24 mouse cellular contexts compared by ENCODE assay signal in genomic region chr4:49163285-49163684, GRCm38 (mm10).
DNase-seq lines count a peak whose midpoint lies in the region; ATAC-seq and TF ChIP-seq lines count a peak whose summit lies in the region.
"Had no signal": no experiment of that assay in that cellular context is flagged by ENCODE, and none has a peak within 500 bp of the region (broad histone marks: within the 10 kb centered on the region; RNA-seq: fewer than 3 reads in every experiment).

No protein-coding gene starts in this region.

- no peak overlapping the region for H3K4me2 ChIP-seq in hindbrain, postnatal 0 days (ENCODE audit: low read depth, low read length)
- H3K4me2 ChIP-seq in hindbrain, embryonic 11.5 days (replicated peaks; ENCODE audit: low read depth, low read length): no peak overlapping the region
- H3K4me2 ChIP-seq: embryonic facial prominence, embryonic 12.5 days; forebrain, embryonic 13.5 days; forebrain, embryonic 15.5 days had no signal

- no peak for TF ChIP-seq CTCF in hindbrain, postnatal 0 days (IDR thresholded peaks at IDR 0.05; ENCODE audit: low read depth)

- WGBS in hindbrain, postnatal 0 days: 73% methylated on average over 3 of the region's 3 CpGs
- 74% methylated on average over 3 of the region's 3 CpGs for WGBS in hindbrain, embryonic 11.5 days
- 82% methylated on average over 3 of the region's 3 CpGs for WGBS in embryonic facial prominence, embryonic 10.5 days

- H3K9ac ChIP-seq in hindbrain, postnatal 0 days (replicated peaks; ENCODE audit: low read length): no peak overlapping the region
- H3K9ac ChIP-seq in hindbrain, embryonic 11.5 days (ENCODE audit: low read depth, low read length): no peak overlapping the region
- H3K9ac ChIP-seq: embryonic facial prominence, embryonic 12.5 days; forebrain, embryonic 13.5 days; forebrain, embryonic 15.5 days; forebrain, postnatal 0 days had no signal

- H3K4me3 ChIP-seq in hindbrain, postnatal 0 days (ENCODE audit: low read length): no peak overlapping the region
- no peak overlapping the region for H3K4me3 ChIP-seq in hindbrain, embryonic 11.5 days (ENCODE audit: low read depth, low read length)
- H3K4me3 ChIP-seq in embryonic facial prominence, embryonic 10.5 days: no peak overlapping the region
- H3K4me3 ChIP-seq: embryonic facial prominence, embryonic 12.5 days; forebrain, embryonic 13.5 days; forebrain, embryonic 15.5 days had no signal

- H3K36me3 ChIP-seq in hindbrain, postnatal 0 days (ENCODE audit: insufficient read depth, low read length): no peaks in the 10 kb centered on the region
- no peaks in the 10 kb centered on the region for H3K36me3 ChIP-seq in hindbrain, embryonic 11.5 days (ENCODE audit: control insufficient read depth, insufficient read depth, low read length)
- no peaks in the 10 kb centered on the region for H3K36me3 ChIP-seq in splenic B cell, adult 2 months (ENCODE audit: control insufficient read depth, insufficient read depth, low read length, poor library complexity, severe bottlenecking)
- H3K36me3 ChIP-seq in embryonic facial prominence, embryonic 10.5 days (replicated peaks): no peaks in the 10 kb centered on the region
- H3K36me3 ChIP-seq: embryonic facial prominence, embryonic 12.5 days; forebrain, embryonic 15.5 days; G1E had no signal

- no peaks in the 10 kb centered on the region for H3K9me3 ChIP-seq in hindbrain, postnatal 0 days (ENCODE audit: low read length)
- H3K9me3 ChIP-seq in hindbrain, embryonic 11.5 days (ENCODE audit: control insufficient read depth, low read length): no peaks in the 10 kb centered on the region
- H3K9me3 ChIP-seq in embryonic facial prominence, embryonic 10.5 days: no peaks in the 10 kb centered on the region
- H3K9me3 ChIP-seq: embryonic facial prominence, embryonic 12.5 days; forebrain, embryonic 13.5 days; forebrain, embryonic 15.5 days; G1E had no signal

- no peak for DNase-seq in hindbrain, postnatal 0 days (ENCODE audit: low spot score)
- no peak for DNase-seq in hindbrain, embryonic 11.5 days (ENCODE audit: low spot score)
- peak; percentile 41 to 54 for DNase-seq in B cell, adult 2 months
- peak; percentile 7 for DNase-seq in c-Kit-positive CD71-negative TER-119-negative erythroid progenitor cells, embryonic 14.5 days (ENCODE audit: low read depth)
- DNase-seq in splenic B cell, adult 2 months (ENCODE audit: low read depth, low spot score): peak; percentile 72
- no peak for DNase-seq in thymus, postnatal 25 days
- no peak for DNase-seq in embryonic facial prominence, embryonic 10.5 days (ENCODE audit: low spot score)
- DNase-seq: adrenal gland, adult 8-10 months; adrenal gland, postnatal 14 days; adrenal gland, postnatal 36 days; cerebellum, adult 11 months; cerebellum, adult 18-20 months; cerebellum, adult 8-10 months; cerebellum, adult 9-11 months; cerebellum, postnatal 14 days; cerebellum, postnatal 36 days; embryo, embryonic 11 days; forebrain, postnatal 0 days had no signal

- ATAC-seq in hindbrain, postnatal 0 days: 0 out of 2 replicates have a peak, but pooled peaks have one; percentile 55
- no peak for ATAC-seq in hindbrain, embryonic 11.5 days (ENCODE audit: low FRiP score)
- ATAC-seq: activated CD4-positive, CD25-positive, alpha-beta regulatory T cell, adult 4 months; forebrain, embryonic 13.5 days; forebrain, embryonic 15.5 days; forebrain, postnatal 0 days; Patski had no signal

- no peak overlapping the region for H3K27ac ChIP-seq in hindbrain, postnatal 0 days
- no peak overlapping the region for H3K27ac ChIP-seq in hindbrain, embryonic 11.5 days (ENCODE audit: low read depth, low read length)
- H3K27ac ChIP-seq in embryonic facial prominence, embryonic 10.5 days (replicated peaks): no peak overlapping the region
- H3K27ac ChIP-seq: embryonic facial prominence, embryonic 12.5 days; forebrain, embryonic 13.5 days; forebrain, embryonic 15.5 days had no signal

- H3K4me1 ChIP-seq in hindbrain, postnatal 0 days (ENCODE audit: insufficient read depth, low read length): no peaks in the 10 kb centered on the region
- no peaks in the 10 kb centered on the region for H3K4me1 ChIP-seq in hindbrain, embryonic 11.5 days (replicated peaks; ENCODE audit: control insufficient read depth, insufficient read depth, low read length)
- no peaks in the 10 kb centered on the region for H3K4me1 ChIP-seq in embryonic facial prominence, embryonic 10.5 days
- H3K4me1 ChIP-seq: embryonic facial prominence, embryonic 12.5 days; forebrain, embryonic 13.5 days; forebrain, embryonic 15.5 days had no signal

- H3K27me3 ChIP-seq in hindbrain, postnatal 0 days (ENCODE audit: insufficient read depth, low read length): no peaks in the 10 kb centered on the region
- H3K27me3 ChIP-seq in hindbrain, embryonic 11.5 days (ENCODE audit: control insufficient read depth, insufficient read depth, low read length): no peaks in the 10 kb centered on the region
- H3K27me3 ChIP-seq in splenic B cell, adult 2 months (ENCODE audit: control insufficient read depth, insufficient read depth, low read length, poor library complexity, severe bottlenecking): no peaks in the 10 kb centered on the region
- no peaks in the 10 kb centered on the region for H3K27me3 ChIP-seq in embryonic facial prominence, embryonic 10.5 days (replicated peaks; ENCODE audit: low read depth, poor library complexity, severe bottlenecking)
- H3K27me3 ChIP-seq: embryonic facial prominence, embryonic 12.5 days; forebrain, embryonic 13.5 days; forebrain, embryonic 15.5 days; Patski had no signal

Comparison
In these comparisons a context has a peak if more than half of its experiments do, and no peak if none do; other contexts are left out.
1. DNase-seq: peak in B cell, adult 2 months (2 of 2), c-Kit-positive CD71-negative TER-119-negative erythroid progenitor cells, embryonic 14.5 days (single experiment) and splenic B cell, adult 2 months (single experiment); none in hindbrain, postnatal 0 days (single experiment), hindbrain, embryonic 11.5 days (single experiment), thymus, postnatal 25 days (single experiment) and embryonic facial prominence, embryonic 10.5 days (single experiment).